Mouse (Mus musculus) ES-E14 (cell line): ENCODE measurements at regions not wholly inside any gene's neighbourhood (a gene's known extent, or its start where the extent isn't known, plus 50 kb on each side); places are given as distances from the start of the nearest gene placed in this dataset.

Experiments
- CHD2 ChIP-seq: IDR thresholded peaks from 2 replicates; pipeline ENCODE4 v1.6.1; 2014; ENCODE audit warnings: mild to moderate bottlenecking, low read depth, low read length, inconsistent platforms
- HCFC1 ChIP-seq: IDR thresholded peaks from 2 replicates; pipeline ENCODE4 v1.6.1; 2012; ENCODE audit warnings: low read length, inconsistent platforms, borderline replicate concordance; ENCODE audit not compliant: insufficient read depth
- ZC3H11A ChIP-seq: IDR thresholded peaks from 2 replicates; pipeline ENCODE4 v1.6.1; 2012; ENCODE audit warnings: low read depth, mild to moderate bottlenecking, inconsistent platforms, low read length, borderline replicate concordance
- ZNF384 ChIP-seq: IDR thresholded peaks from 2 replicates; pipeline ENCODE4 v1.6.1; 2012; ENCODE audit warnings: low read depth, low read length, inconsistent platforms

GRCm38 (mm10) chr12:45686765-45687164 is 612.3 kb upstream of the Stxbp6 start:
- TF ChIP-seq ZNF384 (no peak), CHD2 (no peak), HCFC1 (no peak), ZC3H11A (no peak)
